In genomic region chr17:83548501-83549233, GRCm38 (mm10) we compare ENCODE assay signal across 8 mouse cellular contexts. TPM values are rescaled to one million over a fixed set of nuclear protein-coding genes. Genes with fewer than 3 reads are reported as not detected.
DNase-seq lines count a peak whose midpoint lies in the region; ATAC-seq and TF ChIP-seq lines count a peak whose summit lies in the region.

No protein-coding gene starts in this region.

- no peak for TF ChIP-seq POLR2A in MEL (IDR thresholded peaks at IDR 0.05; ENCODE audit: control insufficient read depth in 1 of 2, insufficient read depth in 1 of 2, low read depth in 1 of 2, low read length in 2 of 2, poor library complexity in 1 of 2)
- TF ChIP-seq POLR2A in limb, embryonic 14.5 days (IDR thresholded peaks at IDR 0.05; ENCODE audit: borderline replicate concordance, extremely low read depth, insufficient read depth, insufficient read length): no peak

- peak overlapping the region; percentile 2; the same call in 1 of the 2 replicates for H3K4me2 ChIP-seq in hindbrain, embryonic 16.5 days (ENCODE audit: low read length)
- H3K4me2 ChIP-seq in hindbrain, embryonic 13.5 days: no peak overlapping the region
- H3K4me2 ChIP-seq in limb, embryonic 14.5 days (replicated peaks; ENCODE audit: low read depth, low read length, severe bottlenecking): no peak overlapping the region
- no peak overlapping the region for H3K4me2 ChIP-seq in intestine, embryonic 16.5 days (ENCODE audit: low read depth, low read length)

- no peaks in the 10 kb centered on the region for H3K79me2 ChIP-seq in MEL (ENCODE audit: control insufficient read depth, insufficient read depth, low read length, poor library complexity)

- TF ChIP-seq CTCF in MEL (IDR thresholded peaks at IDR 0.05 in 2 of 3, conservative IDR thresholded peaks at IDR 0.05 in 1 of 3; ENCODE audit: control insufficient read depth in 1 of 3, insufficient read depth in 1 of 3, low read depth in 2 of 3, low read length in 3 of 3, poor library complexity in 1 of 3, severe bottlenecking in 1 of 3): peak in 2 of 3 experiments; percentile 18 to 38; a peak in 3 of 6 replicates

- H3K27ac ChIP-seq in hindbrain, embryonic 16.5 days (ENCODE audit: low read depth, low read length): peak overlapping the region; percentile 58
- no peak overlapping the region; the same call in 1 of the 2 replicates for H3K27ac ChIP-seq in hindbrain, embryonic 13.5 days
- H3K27ac ChIP-seq in MEL (ENCODE audit: control insufficient read depth, low read depth, low read length): no peak overlapping the region
- no peak overlapping the region for H3K27ac ChIP-seq in limb, embryonic 14.5 days (replicated peaks; ENCODE audit: low read depth, low read length)
- H3K27ac ChIP-seq in intestine, embryonic 16.5 days (ENCODE audit: low read length): no peak overlapping the region

- no peaks in the 10 kb centered on the region for H3K27me3 ChIP-seq in hindbrain, embryonic 16.5 days (replicated peaks; ENCODE audit: control insufficient read depth, insufficient read depth, low read length)
- H3K27me3 ChIP-seq in hindbrain, embryonic 13.5 days: peaks cover 20% of the 10 kb centered on the region
- no peaks in the 10 kb centered on the region for H3K27me3 ChIP-seq in MEL (ENCODE audit: control insufficient read depth in 1 of 2, insufficient read depth in 2 of 2, low read length in 2 of 2)
- peaks cover 33% of the 10 kb centered on the region for H3K27me3 ChIP-seq in limb, embryonic 14.5 days (ENCODE audit: control insufficient read depth, insufficient read depth, low read length)
- peaks cover 5% of the 10 kb centered on the region; the same call in 1 of the 2 replicates for H3K27me3 ChIP-seq in intestine, embryonic 16.5 days (replicated peaks; ENCODE audit: control insufficient read depth, insufficient read depth, low read length)

- WGBS in hindbrain, embryonic 16.5 days: 29% methylated on average over 12 of the region's 12 CpGs
- WGBS in hindbrain, embryonic 13.5 days: 29% methylated on average over 12 of the region's 12 CpGs
- 25% methylated on average over 12 of the region's 12 CpGs for WGBS in limb, embryonic 14.5 days
- WGBS in intestine, embryonic 16.5 days: 45% methylated on average over 12 of the region's 12 CpGs

- ATAC-seq in hindbrain, embryonic 16.5 days: peak; percentile 51; the same call in 1 of the 2 replicates
- no peak for ATAC-seq in hindbrain, embryonic 13.5 days (ENCODE audit: low FRiP score)
- peak; percentile 47; the same call in 1 of the 2 replicates for ATAC-seq in limb, embryonic 14.5 days (ENCODE audit: low FRiP score, low read depth)
- ATAC-seq in intestine, embryonic 16.5 days: no peak
- ATAC-seq in monocyte, adult 5-6 weeks (replicated peaks; ENCODE audit: insufficient number of reproducible peaks, low FRiP score, low TSS enrichment, poor library complexity, severe bottlenecking): no peak

- DNase-seq in MEL (ENCODE audit: low read depth, low spot score): peak; percentile 20
- DNase-seq in cerebellum, postnatal 25 days: peak; percentile 41 to 72
- DNase-seq in limb, embryonic 14.5 days (ENCODE audit: low spot score): peak; percentile 12
- DNase-seq in right cerebral cortex, adult 2 months (ENCODE audit: low spot score in 2 of 2): peak; percentile 24 to 46

- no peak overlapping the region for H3K4me3 ChIP-seq in hindbrain, embryonic 16.5 days (ENCODE audit: low read length)
- H3K4me3 ChIP-seq in hindbrain, embryonic 13.5 days: no peak overlapping the region
- no peak overlapping the region for H3K4me3 ChIP-seq in MEL (ENCODE audit: control insufficient read depth in 1 of 2, insufficient read depth in 1 of 2, low read depth in 2 of 2, low read length in 2 of 2)
- no peak overlapping the region for H3K4me3 ChIP-seq in limb, embryonic 14.5 days (replicated peaks; ENCODE audit: low read length)
- H3K4me3 ChIP-seq in intestine, embryonic 16.5 days (ENCODE audit: low read length): no peak overlapping the region

- H3K4me1 ChIP-seq in hindbrain, embryonic 16.5 days (ENCODE audit: control insufficient read depth, insufficient read depth, low read depth, low read length): peaks cover 20% of the 10 kb centered on the region
- H3K4me1 ChIP-seq in hindbrain, embryonic 13.5 days (replicated peaks): peaks cover 29% of the 10 kb centered on the region
- H3K4me1 ChIP-seq in MEL (ENCODE audit: control insufficient read depth in 1 of 2, insufficient read depth in 2 of 2, low read length in 2 of 2): peaks cover 0 to 3% of the 10 kb centered on the region in 2 experiments; a peak in 1 of 4 replicates
- peaks cover 13% of the 10 kb centered on the region for H3K4me1 ChIP-seq in limb, embryonic 14.5 days (ENCODE audit: control insufficient read depth, insufficient read depth, low read length)
- peaks cover 5% of the 10 kb centered on the region for H3K4me1 ChIP-seq in intestine, embryonic 16.5 days (ENCODE audit: control insufficient read depth, insufficient read depth, low read length)

- no peak for TF ChIP-seq EP300 in MEL (IDR thresholded peaks at IDR 0.05; ENCODE audit: low read depth in 1 of 2, low read length in 2 of 2)

- no peak for TF ChIP-seq RAD21 in MEL (IDR thresholded peaks at IDR 0.05; ENCODE audit: low read depth, low read length)

- H3K9ac ChIP-seq in hindbrain, embryonic 16.5 days (ENCODE audit: low read depth, low read length): no peak overlapping the region
- H3K9ac ChIP-seq in hindbrain, embryonic 13.5 days: no peak overlapping the region
- no peak overlapping the region for H3K9ac ChIP-seq in MEL (ENCODE audit: control insufficient read depth, low read depth, low read length, poor library complexity, severe bottlenecking)
- H3K9ac ChIP-seq in limb, embryonic 14.5 days (ENCODE audit: low read depth, low read length, severe bottlenecking): no peak overlapping the region
- no peak overlapping the region for H3K9ac ChIP-seq in intestine, embryonic 16.5 days (ENCODE audit: low read depth, low read length)

- no peaks in the 10 kb centered on the region for H3K36me3 ChIP-seq in hindbrain, embryonic 16.5 days (ENCODE audit: control insufficient read depth, insufficient read depth, low read length)
- H3K36me3 ChIP-seq in hindbrain, embryonic 13.5 days: no peaks in the 10 kb centered on the region
- H3K36me3 ChIP-seq in MEL (ENCODE audit: control insufficient read depth in 1 of 2, insufficient read depth in 2 of 2, low read length in 2 of 2): no peaks in the 10 kb centered on the region
- H3K36me3 ChIP-seq in limb, embryonic 14.5 days (ENCODE audit: control insufficient read depth, insufficient read depth, low read length): no peaks in the 10 kb centered on the region
- no peaks in the 10 kb centered on the region for H3K36me3 ChIP-seq in intestine, embryonic 16.5 days (ENCODE audit: control insufficient read depth, insufficient read depth, low read length)

- H3K9me3 ChIP-seq in hindbrain, embryonic 16.5 days (ENCODE audit: control insufficient read depth, low read length): no peaks in the 10 kb centered on the region
- no peaks in the 10 kb centered on the region for H3K9me3 ChIP-seq in hindbrain, embryonic 13.5 days
- H3K9me3 ChIP-seq in MEL (replicated peaks; ENCODE audit: insufficient read depth, low read length): no peaks in the 10 kb centered on the region
- no peaks in the 10 kb centered on the region for H3K9me3 ChIP-seq in limb, embryonic 14.5 days (ENCODE audit: control insufficient read depth, low read length)
- H3K9me3 ChIP-seq in intestine, embryonic 16.5 days (ENCODE audit: control insufficient read depth, low read length): no peaks in the 10 kb centered on the region

TF ChIP-seq in MEL, 35 proteins besides CTCF, POLR2A, EP300 and RAD21:
- TF ChIP-seq SIN3A (IDR thresholded peaks at IDR 0.05; ENCODE audit: low read length): no peak

RNA-seq across cellular contexts. Expression of gene Cox7a2l, which starts 31.5 kb away (rescaled TPM):
- polyA plus RNA-seq in hindbrain, embryonic 16.5 days (2015; fragmentation: Nextera tagmentation; extraction: Ambion mirVana): 197 and 227 TPM in 2 replicates
- 188 and 192 TPM in 2 replicates for polyA plus RNA-seq in hindbrain, embryonic 13.5 days (2015; fragmentation: Nextera tagmentation; extraction: Ambion mirVana)
- total RNA-seq in MEL (2012; rRNA removed): 203 and 206 TPM in 2 replicates
- 100 to 1,000 TPM in 1 of 2 experiments, not detected in 1; 206 TPM for polyA plus RNA-seq in MEL (2012; ENCODE audit: insufficient read depth in 1 of 2, insufficient read length in 2 of 2, low read depth in 1 of 2, low replicate concordance in 2 of 2, missing spikeins in 1 of 2)
- polyA plus RNA-seq in limb, embryonic 14.5 days (2012; rRNA removed): 167 and 195 TPM in 2 replicates
- polyA plus RNA-seq in limb, embryonic 14.5 days (2014; fragmentation: Nextera tagmentation; extraction: Ambion mirVana): 180 and 185 TPM in 2 replicates
- polyA plus RNA-seq in intestine, embryonic 16.5 days (2015; fragmentation: Nextera tagmentation; extraction: Ambion mirVana): 189 and 191 TPM in 2 replicates
- total RNA-seq in monocyte, adult 5-6 weeks (2017): 273 to 460 TPM (median 440 TPM) in 3 replicates

Comparison
In these comparisons a context has a peak if more than half of its experiments do, and no peak if none do; other contexts are left out.
1. ATAC-seq: peak in hindbrain, embryonic 16.5 days (single experiment) and limb, embryonic 14.5 days (single experiment); none in hindbrain, embryonic 13.5 days (single experiment), intestine, embryonic 16.5 days (single experiment) and monocyte, adult 5-6 weeks (single experiment).
2. Peak in every context shown above with its lines, with median percentiles within 50 percentile points of each other: DNase-seq.